Mouse (Mus musculus) neural tube, embryonic 11.5 days (tissue): ENCODE measurements at regions not wholly inside any gene's neighbourhood (a gene's known extent, or its start where the extent isn't known, plus 50 kb on each side); places are given as distances from the start of the nearest gene placed in this dataset.
A peak's percentile ranks its signal among the peaks of the same experiment; 100 is the strongest.

ENCODE experiments used
- ATAC-seq: fragments of 200-750 bp; cut with Nextera tagmentation; 2 replicates; pipeline ENCODE4 v1.8.0; 2017; ENCODE audit warnings: moderate number of reproducible peaks, mild to moderate bottlenecking, moderate TSS enrichment, moderate library complexity; ENCODE audit not compliant: insufficient read depth, low FRiP score, low TSS enrichment
- DNase-seq: peaks from one replicate; pipeline ENCODE4 v3.0.0-alpha.2; 2015; ENCODE audit warnings: low spot score
- H3K27ac ChIP-seq: fragments of 300-500 bp; sonication (generic); 2 replicates; pipeline ENCODE4 v1.5.1; 2014; ENCODE audit warnings: low read depth, mild to moderate bottlenecking, low read length
- H3K27me3 ChIP-seq: fragments of 300-500 bp; sonication (generic); 2 replicates; pipeline ENCODE4 v1.6.1; 2014; ENCODE audit warnings: mild to moderate bottlenecking, low read length, mixed read lengths; ENCODE audit not compliant: control insufficient read depth, insufficient read depth
- H3K36me3 ChIP-seq: fragments of 300-500 bp; sonication (generic); 2 replicates; pipeline ENCODE4 v1.6.1; 2014; ENCODE audit warnings: mild to moderate bottlenecking, low read length, moderate library complexity, mixed read lengths; ENCODE audit not compliant: control insufficient read depth, insufficient read depth
- H3K4me1 ChIP-seq: fragments of 300-500 bp; sonication (generic); 2 replicates; pipeline ENCODE4 v1.6.1; 2014; ENCODE audit warnings: low read length, mixed read lengths; ENCODE audit not compliant: control insufficient read depth, insufficient read depth
- H3K4me2 ChIP-seq: fragments of 300-500 bp; sonication (generic); 2 replicates; pipeline ENCODE4 v1.6.1; 2014; ENCODE audit warnings: low read depth, mild to moderate bottlenecking, moderate library complexity
- H3K4me3 ChIP-seq: fragments of 300-500 bp; sonication (generic); 2 replicates; pipeline ENCODE4 v1.5.1; 2014; ENCODE audit warnings: low read depth, low read length
- H3K9ac ChIP-seq: fragments of 300-500 bp; sonication (generic); 2 replicates; pipeline ENCODE4 v1.6.1; 2014; ENCODE audit warnings: mild to moderate bottlenecking, low read length
- H3K9me3 ChIP-seq: fragments of 300-500 bp; sonication (generic); 2 replicates; pipeline ENCODE4 v1.6.1; 2016; ENCODE audit warnings: low read length; ENCODE audit not compliant: control insufficient read depth
- WGBS: fragments of 180-500 bp; shearing (Covaris S2); extraction: QIAGEN DNeasy Blood & Tissue Kit; methylation state at CpG from one replicate; pipeline ENCODE4 v1.1.7; 2014; 5-methylcytosine and 5-hydroxymethylcytosine counted together

DNA sequence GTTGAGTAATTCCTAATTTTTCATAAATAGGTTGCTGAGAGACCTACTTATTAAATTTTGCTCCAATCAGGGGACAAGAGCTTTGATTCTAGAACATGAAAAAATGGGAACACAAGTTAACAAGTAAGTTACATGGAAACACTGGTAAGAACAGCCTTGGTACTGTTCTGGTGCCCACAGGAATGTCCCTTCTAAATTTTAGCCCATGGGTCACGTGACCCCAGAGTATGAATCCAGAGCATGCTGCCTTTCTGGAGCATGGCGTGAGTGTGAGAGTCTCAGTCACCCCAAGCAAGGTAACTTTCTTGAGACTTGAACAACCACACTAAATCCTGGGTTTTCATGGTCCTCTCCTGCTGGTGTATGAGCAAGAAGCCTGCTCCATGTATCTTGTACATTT lies 263.7 kb upstream of the Actbl2 start:
- Histone ChIP-seq H3K36me3 (no peaks in the 10 kb centered on the region), H3K9ac (no peak overlapping the region), H3K27ac (no peak overlapping the region), H3K4me3 (no peak overlapping the region), H3K27me3 (no peaks in the 10 kb centered on the region), H3K4me2 (no peak overlapping the region), H3K4me1 (no peaks in the 10 kb centered on the region), H3K9me3 (no peaks in the 10 kb centered on the region)
- 94% methylated on average over 2 of the region's 2 CpGs for WGBS
- DNase-seq (no peak), ATAC-seq (no peak)

DNA sequence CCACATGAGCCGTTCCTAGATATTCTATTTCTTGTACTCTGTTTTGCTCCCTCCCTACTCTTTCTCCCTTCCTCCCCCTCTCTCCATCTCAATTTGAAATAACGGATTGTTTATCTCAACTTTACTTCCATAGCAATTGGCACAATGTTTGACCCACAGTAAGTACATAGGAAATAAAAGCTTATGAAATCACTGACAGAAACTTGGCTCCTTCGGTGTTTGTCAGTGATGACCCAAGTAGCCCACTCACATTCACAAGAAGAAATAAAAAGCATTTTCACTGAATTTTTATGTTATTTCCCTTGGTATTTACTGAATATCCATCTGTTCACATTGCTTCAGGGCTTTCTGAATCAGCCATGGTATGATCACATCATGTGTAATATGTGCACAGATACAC lies 260.2 kb upstream of the Actbl2 start:
- Histone ChIP-seq H3K27me3 (no peaks in the 10 kb centered on the region), H3K4me3 (no peak overlapping the region), H3K4me2 (no peak overlapping the region), H3K27ac (no peak overlapping the region), H3K4me1 (no peaks in the 10 kb centered on the region), H3K36me3 (no peaks in the 10 kb centered on the region), H3K9ac (no peak overlapping the region), H3K9me3 (no peaks in the 10 kb centered on the region)
- ATAC-seq (no peak), DNase-seq (no peak)
- 91% methylated on average over 3 of the region's 3 CpGs for WGBS

DNA sequence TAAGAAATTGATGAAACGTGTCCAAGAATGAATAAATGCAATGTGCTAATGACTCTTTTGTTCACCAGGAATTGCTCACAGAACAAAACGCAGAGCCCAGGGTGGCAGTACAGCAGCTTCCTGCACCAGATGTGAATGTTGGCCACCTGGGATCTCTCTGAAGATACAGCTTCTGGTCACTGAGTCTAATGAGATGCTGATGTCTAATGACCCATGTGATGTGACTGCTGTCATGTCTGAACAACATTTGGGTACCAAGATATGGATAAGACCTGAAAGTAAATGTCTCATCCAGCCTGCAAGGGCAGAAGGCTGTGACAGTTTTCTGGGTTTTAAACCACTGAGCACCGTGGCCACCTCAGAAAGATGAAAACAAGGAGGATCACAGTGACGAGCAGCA lies 252.1 kb upstream of the Actbl2 start:
- no peak overlapping the region for H3K27ac ChIP-seq
- H3K9ac ChIP-seq: no peak overlapping the region
- no peaks in the 10 kb centered on the region for H3K27me3 ChIP-seq
- no peak for ATAC-seq
- DNase-seq: peak; percentile 11
- H3K4me2 ChIP-seq: no peak overlapping the region
- no peaks in the 10 kb centered on the region for H3K36me3 ChIP-seq
- WGBS: 71% methylated on average over 4 of the region's 4 CpGs
- no peaks in the 10 kb centered on the region for H3K4me1 ChIP-seq
- no peak overlapping the region for H3K4me3 ChIP-seq
- no peaks in the 10 kb centered on the region for H3K9me3 ChIP-seq

DNA sequence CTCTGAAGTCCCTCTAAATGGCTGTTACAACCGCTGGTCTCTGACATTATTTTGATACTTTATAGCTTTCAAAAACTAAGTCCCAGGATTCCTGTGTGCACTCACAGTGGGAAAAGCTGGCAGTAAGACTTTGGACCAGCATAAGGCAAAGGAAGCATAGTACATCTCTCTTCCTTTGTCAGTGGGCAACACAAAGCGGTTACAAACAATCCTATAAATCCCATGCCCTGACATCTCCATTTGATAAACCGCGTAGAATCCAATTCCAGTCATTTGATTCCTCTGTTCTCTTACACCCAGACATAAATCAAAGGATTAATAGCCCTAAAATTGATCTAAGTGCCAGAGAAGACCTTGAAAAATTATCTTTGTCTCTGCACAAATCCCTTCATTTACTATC lies 240.7 kb upstream of the Actbl2 start:
- Histone ChIP-seq H3K9ac (no peak overlapping the region), H3K27me3 (no peaks in the 10 kb centered on the region), H3K4me3 (no peak overlapping the region), H3K36me3 (no peaks in the 10 kb centered on the region), H3K27ac (no peak overlapping the region), H3K4me1 (no peaks in the 10 kb centered on the region), H3K4me2 (no peak overlapping the region), H3K9me3 (no peaks in the 10 kb centered on the region)
- peak; percentile 10 for DNase-seq
- ATAC-seq: peak; percentile 75
- 27% methylated on average over 4 of the region's 4 CpGs for WGBS

DNA sequence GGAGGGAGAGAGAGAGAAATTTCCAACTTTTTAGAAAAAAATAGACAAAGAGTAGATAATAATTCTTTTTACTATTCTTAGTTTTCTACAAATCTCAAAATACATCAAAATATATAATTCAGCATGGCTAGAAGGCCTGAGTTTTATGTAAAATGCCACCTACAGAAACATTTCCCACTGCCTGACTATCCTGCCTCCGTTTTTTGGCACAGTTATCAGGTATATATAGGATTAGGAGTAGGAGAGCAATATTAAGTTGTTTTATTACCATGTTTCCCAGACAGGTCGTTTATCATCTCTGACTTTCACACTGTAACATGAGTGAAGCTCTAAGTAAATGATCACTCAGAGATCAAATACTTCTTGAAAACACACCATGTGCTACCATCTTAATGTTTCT lies 224.7 kb upstream of the Actbl2 start:
- no peak overlapping the region for H3K4me2 ChIP-seq
- no peaks in the 10 kb centered on the region for H3K27me3 ChIP-seq
- no peaks in the 10 kb centered on the region for H3K4me1 ChIP-seq
- WGBS: 71% methylated on average over 2 of the region's 2 CpGs
- H3K9me3 ChIP-seq: no peaks in the 10 kb centered on the region
- no peak for ATAC-seq
- H3K4me3 ChIP-seq: no peak overlapping the region
- no peaks in the 10 kb centered on the region for H3K36me3 ChIP-seq
- H3K9ac ChIP-seq: no peak overlapping the region
- no peak for DNase-seq
- no peak overlapping the region for H3K27ac ChIP-seq

DNA sequence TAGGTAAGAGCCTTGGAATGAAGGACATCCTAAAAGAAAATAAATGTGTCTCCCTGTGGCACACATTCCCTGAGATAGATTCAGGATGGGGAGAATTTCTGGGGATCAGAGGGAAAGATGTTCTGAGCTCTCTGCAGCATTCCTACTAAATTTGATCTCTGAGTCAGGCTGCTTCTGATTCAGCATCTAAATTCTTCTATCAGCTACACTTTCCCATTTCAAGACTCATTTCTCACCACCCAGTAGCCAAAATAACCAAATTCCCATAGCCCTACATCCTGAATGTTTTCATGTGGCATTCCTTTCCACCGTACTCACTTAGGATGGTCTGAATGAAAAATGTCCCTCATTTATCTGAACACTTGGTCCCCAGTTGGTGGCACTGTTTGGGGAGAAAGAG lies 223.2 kb upstream of the Actbl2 start:
- H3K27me3 ChIP-seq: no peaks in the 10 kb centered on the region
- no peaks in the 10 kb centered on the region for H3K9me3 ChIP-seq
- DNase-seq (no peak), ATAC-seq (no peak)
- H3K4me3 ChIP-seq: no peak overlapping the region
- H3K36me3 ChIP-seq: no peaks in the 10 kb centered on the region
- WGBS: 69% methylated on average over 1 of the region's 1 CpGs
- no peak overlapping the region for H3K9ac ChIP-seq
- H3K27ac ChIP-seq: no peak overlapping the region
- no peaks in the 10 kb centered on the region for H3K4me1 ChIP-seq
- H3K4me2 ChIP-seq: no peak overlapping the region

DNA sequence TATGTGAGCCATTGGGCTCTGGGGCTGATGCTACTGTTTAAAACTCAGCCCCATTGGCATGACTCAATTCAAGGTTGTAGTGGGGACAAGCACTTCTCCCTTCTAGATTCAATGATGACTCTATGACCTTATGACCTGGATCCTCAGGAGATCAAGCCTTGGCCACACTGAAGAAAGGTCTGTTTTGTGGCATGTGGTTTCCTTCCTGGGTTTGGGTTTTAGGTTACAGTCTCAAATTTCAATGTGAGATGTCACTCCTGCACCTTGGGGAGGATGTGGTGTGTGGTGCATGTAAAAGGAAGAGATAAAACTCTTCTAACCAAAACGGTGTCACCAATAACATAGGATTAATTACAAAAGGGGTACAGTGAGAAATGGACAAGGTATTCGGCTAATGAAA lies 211.2 kb upstream of the Actbl2 start:
- Histone ChIP-seq H3K4me2 (no peak overlapping the region), H3K9ac (no peak overlapping the region), H3K9me3 (no peaks in the 10 kb centered on the region), H3K27ac (no peak overlapping the region), H3K4me1 (no peaks in the 10 kb centered on the region), H3K27me3 (no peaks in the 10 kb centered on the region), H3K4me3 (no peak overlapping the region), H3K36me3 (no peaks in the 10 kb centered on the region)
- DNase-seq (no peak), ATAC-seq (no peak)
- 59% methylated on average over 2 of the region's 2 CpGs for WGBS

DNA sequence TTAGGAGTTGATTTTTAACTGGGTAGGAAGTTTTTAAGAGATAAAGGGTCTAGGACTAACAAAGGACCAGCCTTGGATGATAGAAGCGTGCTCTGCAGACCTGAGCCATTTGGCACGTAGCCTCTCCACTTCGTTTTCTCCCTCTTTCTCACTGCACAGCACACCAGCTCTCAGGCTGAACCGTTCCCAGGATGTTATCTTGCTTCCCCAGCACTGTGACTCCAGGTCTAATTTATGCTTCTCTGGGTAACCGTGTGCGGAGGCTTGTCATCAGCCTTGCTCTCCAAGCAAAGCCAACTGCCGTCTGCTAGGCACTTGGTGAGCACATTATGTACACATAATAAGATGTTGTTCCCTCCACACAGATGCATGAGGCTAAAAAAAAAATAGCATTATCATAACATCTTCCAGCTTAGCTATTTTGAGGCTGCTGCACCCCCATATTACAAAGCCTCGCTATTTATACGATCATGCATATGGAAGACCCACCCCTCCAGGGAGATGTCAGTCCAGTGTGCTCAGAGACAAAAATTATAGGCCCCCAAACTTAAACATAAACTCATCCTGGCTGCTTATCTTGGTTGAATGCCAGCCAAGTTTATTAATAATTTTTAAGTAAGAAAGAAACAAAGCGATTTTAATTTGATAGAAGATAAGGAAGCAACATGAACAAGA lies 210.3 kb upstream of the Actbl2 start:
- H3K27ac ChIP-seq: no peak overlapping the region
- H3K4me3 ChIP-seq: no peak overlapping the region
- WGBS: 68% methylated on average over 10 of the region's 10 CpGs
- H3K4me1 ChIP-seq: no peaks in the 10 kb centered on the region
- no peak overlapping the region for H3K9ac ChIP-seq
- H3K4me2 ChIP-seq: no peak overlapping the region
- H3K9me3 ChIP-seq: no peaks in the 10 kb centered on the region
- ATAC-seq: no peak
- H3K36me3 ChIP-seq: no peaks in the 10 kb centered on the region
- no peak for DNase-seq
- no peaks in the 10 kb centered on the region for H3K27me3 ChIP-seq

DNA sequence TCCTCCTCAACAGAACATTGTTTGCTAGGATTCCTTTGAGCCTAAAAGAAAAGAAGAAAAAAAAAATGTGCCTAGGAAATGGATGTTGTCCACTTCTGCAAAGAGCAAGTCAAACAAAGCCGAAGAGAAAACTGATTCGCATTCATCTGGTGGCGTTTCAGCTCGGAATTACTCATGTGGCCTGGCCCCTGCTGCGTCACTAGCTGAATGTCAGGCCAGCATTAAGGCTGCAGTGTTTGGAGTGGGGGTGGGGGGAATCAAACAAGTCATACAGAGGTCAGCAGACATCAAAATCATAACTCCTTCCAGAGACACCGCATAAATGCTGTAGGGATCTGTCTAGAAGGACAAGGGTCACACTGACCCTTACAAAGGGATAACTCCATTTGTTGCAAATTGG lies 204.7 kb upstream of the Actbl2 start:
- Histone ChIP-seq H3K27me3 (no peaks in the 10 kb centered on the region), H3K4me1 (peaks cover 6% of the 10 kb centered on the region; the same call in 1 of the 2 replicates), H3K4me2 (no peak overlapping the region), H3K9ac (0 out of 2 replicates have a peak overlapping the region, but pooled peaks have one; percentile 1), H3K9me3 (no peaks in the 10 kb centered on the region), H3K27ac (no peak overlapping the region), H3K36me3 (no peaks in the 10 kb centered on the region), H3K4me3 (no peak overlapping the region)
- ATAC-seq (peak; percentile 62), DNase-seq (peak; percentile 61)
- 35% methylated on average over 6 of the region's 6 CpGs for WGBS
